Mouse (Mus musculus): ENCODE data around the gene Nmral1.
"Not testable (repeated sequence)": the region's sequence is repeated elsewhere in the genome, so short reads cannot be mapped to it uniquely, and the experiment has no call there.

Nmral1 gene

GRCm38 (mm10) chr16:4718753-4719518 lies at the start of gene Nmral1:
Nmral1 (minus strand) TSS chr16:4719356.
- peak; percentile 46 for DNase-seq (ENCODE audit: low read depth, low spot score)

GRCm38 (mm10) chr16:4768719-4769118 lies 49.6 kb upstream of the Nmral1 start:
- DNase-seq (ENCODE audit: low read depth, low spot score), result no peak

GRCm38 (mm10) chr16:4767012-4767790 lies 48.0 kb upstream of the Nmral1 start:
- DNase-seq (ENCODE audit: low read depth, low spot score), result no peak

DNA sequence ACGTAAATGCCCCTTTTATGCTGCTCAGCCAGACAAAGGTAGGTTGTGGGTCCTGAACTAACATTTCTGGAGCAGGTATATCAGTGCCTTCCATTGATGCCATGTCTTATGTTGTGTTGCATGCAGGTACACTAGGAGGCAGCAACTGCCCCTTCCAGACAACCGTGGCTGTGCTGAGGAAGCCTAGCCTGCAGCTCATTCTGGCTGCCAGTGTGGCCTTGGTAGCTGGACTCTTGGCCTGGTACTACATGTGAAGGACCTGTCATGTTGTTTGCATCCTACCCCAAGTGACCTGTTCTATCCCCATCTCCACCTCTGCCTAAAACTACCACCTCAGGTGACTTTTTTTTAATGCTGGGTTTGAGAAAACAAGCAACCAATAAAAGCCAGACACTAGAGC lies 46.7 kb upstream of the Nmral1 start:
- no peak for DNase-seq (ENCODE audit: low read depth, low spot score)

DNA sequence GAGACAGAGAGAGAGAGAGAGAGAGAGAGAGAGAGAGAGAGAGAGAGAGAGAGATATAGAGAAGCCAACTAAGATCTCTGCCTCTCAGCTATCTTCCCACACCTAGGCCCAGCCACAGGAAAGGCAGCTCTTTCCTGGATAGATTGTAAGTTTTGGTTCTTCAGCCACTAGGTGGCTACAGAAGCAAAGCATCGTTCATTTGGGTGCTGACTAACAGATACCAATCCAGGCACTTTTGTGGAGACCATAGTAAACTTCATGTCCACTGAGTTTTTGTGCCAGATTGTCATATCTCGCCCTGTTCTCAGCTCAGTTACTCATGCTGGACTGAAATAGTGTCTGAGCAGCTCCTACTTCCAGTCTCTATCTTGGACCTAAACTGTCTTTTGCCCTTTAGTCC lies 44.1 kb upstream of the Nmral1 start:
- no peak for DNase-seq (ENCODE audit: low read depth, low spot score)

DNA sequence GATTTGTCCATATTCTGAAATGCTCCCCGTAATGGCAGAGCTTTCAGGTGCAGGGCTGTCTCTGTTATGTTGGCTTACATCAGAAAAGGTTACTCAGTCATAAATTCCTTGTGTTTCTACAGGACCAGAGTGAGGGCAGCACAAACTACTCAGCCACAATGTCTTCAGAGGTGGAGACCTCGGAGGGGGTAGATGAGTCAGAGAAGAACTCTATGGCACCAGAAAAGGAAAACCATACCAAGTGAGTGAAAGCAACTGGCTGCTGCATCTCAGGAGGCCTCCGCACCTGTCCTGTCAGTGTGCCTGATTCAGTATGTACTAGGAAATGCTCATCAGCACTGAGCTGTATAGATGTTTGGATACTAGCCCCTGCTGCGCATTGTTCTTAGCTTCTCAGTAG lies 43.3 kb upstream of the Nmral1 start:
- no peak for DNase-seq (ENCODE audit: low read depth, low spot score)

- not testable (repeated sequence) for DNase-seq (ENCODE audit: low read depth, low spot score)
Measured at GRCm38 (mm10) chr16:4756660-4757335, 37.6 kb upstream of the Nmral1 start.

GRCm38 (mm10) chr16:4754045-4754444 lies 34.9 kb upstream of the Nmral1 start:
- no peak for DNase-seq (ENCODE audit: low read depth, low spot score)

DNA sequence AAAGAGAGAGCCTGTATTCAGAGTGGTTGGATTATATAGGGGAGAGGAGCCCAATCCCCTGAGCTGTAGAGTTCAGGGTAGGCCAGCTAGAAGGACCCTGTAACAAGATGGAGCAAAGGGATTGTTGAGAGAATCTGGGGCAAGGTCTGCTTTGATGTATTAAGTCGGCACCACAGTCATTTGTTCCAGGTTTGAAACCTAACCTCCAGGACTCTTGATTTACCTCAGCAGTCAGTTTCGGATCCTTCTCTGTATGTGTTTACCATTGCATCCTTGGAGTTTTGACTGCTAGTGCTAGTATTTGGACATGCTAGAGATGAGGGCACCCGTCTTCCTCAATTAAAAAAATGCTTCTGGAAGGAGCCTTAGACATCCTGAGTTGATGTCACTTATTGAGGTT lies 33.0 kb upstream of the Nmral1 start:
- DNase-seq (ENCODE audit: low read depth, low spot score), result no peak

GRCm38 (mm10) chr16:4742186-4742585 lies 23.0 kb upstream of the Nmral1 start:
- DNase-seq (ENCODE audit: low read depth, low spot score), result no peak

- no peak for DNase-seq (ENCODE audit: low read depth, low spot score)
Measured at GRCm38 (mm10) chr16:4739994-4740393, 20.8 kb upstream of the Nmral1 start.

- DNase-seq (ENCODE audit: low read depth, low spot score), result no peak
Measured at GRCm38 (mm10) chr16:4736262-4736661, 17.1 kb upstream of the Nmral1 start.

- DNase-seq (ENCODE audit: low read depth, low spot score), result no peak
Measured at GRCm38 (mm10) chr16:4730776-4731358, 11.7 kb upstream of the Nmral1 start.

GRCm38 (mm10) chr16:4727963-4728362 lies 8.8 kb upstream of the Nmral1 start:
- DNase-seq (ENCODE audit: low read depth, low spot score), result no peak

DNA sequence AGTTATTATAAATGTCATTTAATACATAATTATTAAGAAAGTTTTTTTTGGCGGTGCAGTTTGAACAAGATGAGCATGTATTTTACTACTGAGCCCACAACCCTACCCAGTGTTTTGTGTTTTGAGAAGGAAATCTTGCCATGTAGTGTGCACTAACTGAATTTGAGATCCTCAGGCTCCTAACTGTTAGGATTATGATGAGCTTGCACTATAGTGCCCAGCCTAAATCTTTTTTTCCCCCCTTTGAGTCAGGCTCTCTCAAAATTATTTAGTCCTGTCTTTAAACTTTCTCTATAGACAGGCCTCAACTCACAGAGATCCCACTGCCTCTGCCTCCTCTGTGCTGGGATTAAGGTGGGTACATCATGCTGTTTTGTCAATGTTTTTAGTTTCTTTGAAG lies 8.4 kb upstream of the Nmral1 start:
- no peak for DNase-seq (ENCODE audit: low read depth, low spot score)

DNA sequence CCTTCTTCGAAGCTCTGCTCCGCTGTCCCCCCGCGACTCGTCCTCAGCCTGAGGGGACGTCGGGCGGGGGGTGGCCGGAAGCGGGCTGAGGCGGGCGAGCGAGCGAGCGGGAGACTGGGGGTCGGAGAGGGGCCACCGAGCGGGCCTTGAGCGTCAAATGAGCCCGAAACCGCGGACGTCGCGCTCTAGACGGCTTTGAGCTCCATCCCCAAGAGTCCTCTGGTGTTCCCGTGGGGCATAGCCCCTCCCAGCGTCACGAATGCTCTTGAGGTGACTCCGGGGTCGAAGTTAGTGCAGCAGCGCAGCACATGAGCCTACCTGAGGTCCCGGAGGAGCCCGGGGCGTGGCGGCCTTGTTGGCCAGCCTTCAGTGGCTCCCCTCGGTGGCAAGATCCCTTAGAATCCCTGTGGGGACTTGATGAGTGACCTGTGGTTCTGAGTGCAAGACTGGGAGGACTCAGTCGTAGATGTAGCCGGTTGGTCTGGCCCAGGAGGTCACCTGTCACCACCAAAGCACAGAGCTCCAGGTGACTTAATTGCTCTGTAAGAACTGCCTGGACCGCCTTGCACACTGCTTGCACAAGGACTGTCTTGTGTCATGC lies 7.5 kb upstream of the Nmral1 start:
- peak; percentile 18 for DNase-seq (ENCODE audit: low read depth, low spot score)

GRCm38 (mm10) chr16:4725780-4726527 lies 6.8 kb upstream of the Nmral1 start, which contains the start of gene Hmox2:
Hmox2 (plus strand) TSS chr16:4726361.
- peak; percentile 80 for DNase-seq (ENCODE audit: low read depth, low spot score)

GRCm38 (mm10) chr16:4725266-4725665 lies 6.1 kb upstream of the Nmral1 start:
- DNase-seq (ENCODE audit: low read depth, low spot score), result no peak

DNA sequence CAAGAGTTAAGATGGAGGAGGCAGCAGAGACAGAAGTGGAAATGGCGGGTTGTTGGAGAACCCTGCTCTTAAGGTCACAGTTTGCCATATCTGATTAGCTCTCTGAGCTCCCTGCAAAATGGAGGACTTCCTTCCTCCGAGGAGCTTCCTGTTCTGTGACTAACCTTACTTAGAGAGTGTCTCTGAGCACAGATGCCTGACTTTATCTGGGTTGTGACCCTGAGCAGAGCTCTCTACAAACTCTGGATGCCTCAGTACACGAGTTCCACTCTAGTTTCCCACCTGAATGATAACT lies 3.7 kb upstream of the Nmral1 start:
- DNase-seq (ENCODE audit: low read depth, low spot score), result no peak

DNA sequence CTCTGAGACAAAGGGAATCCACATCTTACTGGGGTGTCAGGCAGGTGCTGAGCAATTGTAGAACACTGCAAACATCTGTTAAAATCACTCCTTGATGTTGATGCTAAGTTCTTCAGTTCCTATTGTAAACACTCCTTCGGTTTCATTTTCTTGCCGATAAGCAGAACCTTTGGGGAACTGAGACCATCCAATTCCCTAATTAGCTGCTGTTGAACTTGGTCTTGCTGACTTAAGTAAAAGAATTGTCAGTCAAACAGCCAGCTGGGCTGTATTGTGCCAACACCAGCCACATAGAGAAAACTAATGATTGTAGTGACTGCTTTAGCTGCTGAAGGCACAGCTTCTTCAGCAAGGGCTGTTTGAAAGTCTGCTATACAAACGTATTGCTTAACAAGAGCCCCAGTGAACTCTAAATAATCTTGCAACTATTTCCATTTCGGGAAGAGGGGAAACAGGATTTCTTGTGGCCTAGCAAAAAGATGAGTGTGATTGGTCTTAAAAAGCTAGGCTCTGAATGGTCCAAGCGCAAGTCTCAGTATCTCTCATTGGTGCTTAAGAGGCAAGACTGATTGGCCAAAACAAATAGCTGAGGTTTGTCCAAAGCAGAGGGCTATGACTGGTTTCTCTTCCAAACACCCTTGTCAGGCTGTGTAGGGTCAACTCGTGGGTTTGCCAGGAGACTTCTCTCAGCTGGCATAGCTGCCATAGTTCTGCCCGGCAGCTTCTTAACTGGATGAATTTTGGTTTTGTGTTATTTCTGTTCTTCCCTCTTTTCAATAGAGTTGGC lies 3.2 kb upstream of the Nmral1 start:
- DNase-seq (ENCODE audit: low read depth, low spot score), result no peak

Data from retina, adult 2 months (tissue).